Mouse (Mus musculus): ENCODE measurements around the gene Ctnna3. TPM values are rescaled to one million over a fixed set of nuclear protein-coding genes. Genes with fewer than 3 reads are reported as not detected.
"Not testable (repeated sequence)": the region's sequence is repeated elsewhere in the genome, so short reads cannot be mapped to it uniquely, and the experiment has no call there.

The Ctnna3 gene
- polyA plus RNA-seq, 1 experiment from 2014 or later = not detected

DNA sequence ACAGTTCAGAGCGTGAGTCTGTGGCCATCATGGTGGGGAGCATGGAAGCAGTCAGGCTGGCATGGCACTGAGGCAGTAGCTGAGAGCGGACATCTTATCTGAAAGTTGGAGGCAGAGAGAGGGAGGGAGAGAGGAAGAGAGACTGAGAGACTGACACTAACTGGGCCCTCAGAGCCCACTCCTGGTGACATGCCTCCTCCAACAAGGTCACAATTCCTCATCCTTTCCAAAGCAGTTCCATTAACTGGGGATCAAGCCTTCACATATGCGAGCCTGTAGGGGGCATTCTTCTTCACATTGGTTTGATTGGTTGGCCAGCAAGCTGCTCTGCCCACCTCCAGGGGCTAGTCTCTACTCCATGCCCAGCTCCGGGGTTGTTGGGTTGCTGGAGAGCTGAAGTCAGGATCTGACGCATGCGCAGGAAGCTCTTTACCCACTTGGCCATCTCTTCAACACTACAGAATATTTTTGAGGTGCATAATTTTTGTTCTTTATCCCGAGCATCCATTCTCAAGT, 1.4 kb downstream of the Ctnna3 start:
- ATAC-seq (replicated peaks; ENCODE audit: low FRiP score) (no peak), DNase-seq (ENCODE audit: low spot score) (no peak)
- WGBS = 88% methylated on average over 7 of the region's 7 CpGs
- H3K9me3 ChIP-seq (ENCODE audit: control insufficient read depth, low read length) = no peaks in the 10 kb centered on the region
- H3K27me3 ChIP-seq (ENCODE audit: control insufficient read depth, insufficient read depth, low read length) = no peaks in the 10 kb centered on the region
- H3K4me3 ChIP-seq (ENCODE audit: low read depth, low read length) = no peak overlapping the region
- H3K4me1 ChIP-seq (replicated peaks; ENCODE audit: control insufficient read depth, insufficient read depth, low read length) = no peaks in the 10 kb centered on the region
- H3K27ac ChIP-seq (ENCODE audit: low read depth, low read length) = no peak overlapping the region
- H3K36me3 ChIP-seq (ENCODE audit: control insufficient read depth, insufficient read depth, low read length) = no peaks in the 10 kb centered on the region
- H3K9ac ChIP-seq (ENCODE audit: low read length) = no peak overlapping the region
- H3K4me2 ChIP-seq (ENCODE audit: low read depth, low read length, severe bottlenecking) = no peak overlapping the region

DNA sequence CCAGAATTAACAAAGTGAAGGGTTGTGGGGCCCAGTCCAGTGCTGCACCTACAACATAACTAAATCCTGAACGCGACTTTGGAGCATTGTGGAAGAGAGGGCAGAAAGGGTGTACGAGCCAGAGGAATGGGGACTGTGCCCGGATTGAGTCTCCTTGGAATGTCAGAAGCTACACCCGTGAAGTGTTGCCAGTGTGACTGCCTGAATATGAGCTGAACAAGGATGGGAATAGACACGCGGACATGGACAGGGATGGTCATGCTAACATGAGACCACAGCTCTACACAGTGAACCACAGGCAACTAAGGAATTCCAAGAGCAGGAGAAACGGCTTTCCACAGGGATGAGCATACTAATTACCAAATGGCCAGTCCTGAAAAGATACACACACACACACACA, 2.2 kb downstream of the Ctnna3 start:
- H3K4me3 ChIP-seq (ENCODE audit: low read depth, low read length) = no peak overlapping the region
- no peak overlapping the region for H3K4me2 ChIP-seq (ENCODE audit: low read depth, low read length, severe bottlenecking)
- H3K27me3 ChIP-seq (ENCODE audit: control insufficient read depth, insufficient read depth, low read length) = no peaks in the 10 kb centered on the region
- no peak for ATAC-seq (replicated peaks; ENCODE audit: low FRiP score)
- no peaks in the 10 kb centered on the region for H3K4me1 ChIP-seq (replicated peaks; ENCODE audit: control insufficient read depth, insufficient read depth, low read length)
- no peak overlapping the region for H3K27ac ChIP-seq (ENCODE audit: low read depth, low read length)
- no peak for DNase-seq (ENCODE audit: low spot score)
- no peak overlapping the region for H3K9ac ChIP-seq (ENCODE audit: low read length)
- no peaks in the 10 kb centered on the region for H3K36me3 ChIP-seq (ENCODE audit: control insufficient read depth, insufficient read depth, low read length)
- 90% methylated on average over 8 of the region's 8 CpGs for WGBS
- no peaks in the 10 kb centered on the region for H3K9me3 ChIP-seq (ENCODE audit: control insufficient read depth, low read length)

DNA sequence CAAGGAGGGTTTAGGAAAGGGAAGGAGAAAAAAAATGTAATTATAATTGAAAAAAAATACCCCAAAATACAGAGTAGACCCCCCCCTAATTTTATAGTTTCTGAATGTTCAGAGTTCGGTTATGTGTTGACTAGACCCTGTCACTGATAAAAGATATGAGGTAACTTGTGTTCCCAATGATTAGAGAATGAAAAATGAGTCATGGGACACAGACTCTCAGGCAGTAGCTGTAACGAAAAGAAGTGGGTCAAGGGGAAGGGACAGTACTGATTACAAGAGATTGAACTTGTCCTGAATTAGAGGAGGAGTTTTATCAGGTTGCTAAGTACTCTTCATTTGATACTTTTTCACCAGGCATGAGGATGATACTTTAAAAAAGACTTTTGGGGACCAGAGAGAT, 3.0 kb downstream of the Ctnna3 start:
- no peaks in the 10 kb centered on the region for H3K9me3 ChIP-seq (ENCODE audit: control insufficient read depth, low read length)
- no peaks in the 10 kb centered on the region for H3K4me1 ChIP-seq (replicated peaks; ENCODE audit: control insufficient read depth, insufficient read depth, low read length)
- H3K4me3 ChIP-seq (ENCODE audit: low read depth, low read length) = no peak overlapping the region
- H3K27ac ChIP-seq (ENCODE audit: low read depth, low read length) = no peak overlapping the region
- H3K27me3 ChIP-seq (ENCODE audit: control insufficient read depth, insufficient read depth, low read length) = no peaks in the 10 kb centered on the region
- no peak for ATAC-seq (replicated peaks; ENCODE audit: low FRiP score)
- no peak overlapping the region for H3K9ac ChIP-seq (ENCODE audit: low read length)
- no peak overlapping the region for H3K4me2 ChIP-seq (ENCODE audit: low read depth, low read length, severe bottlenecking)
- DNase-seq (ENCODE audit: low spot score) = no peak
- WGBS = 84% methylated on average over 2 of the region's 2 CpGs
- H3K36me3 ChIP-seq (ENCODE audit: control insufficient read depth, insufficient read depth, low read length) = no peaks in the 10 kb centered on the region

DNA sequence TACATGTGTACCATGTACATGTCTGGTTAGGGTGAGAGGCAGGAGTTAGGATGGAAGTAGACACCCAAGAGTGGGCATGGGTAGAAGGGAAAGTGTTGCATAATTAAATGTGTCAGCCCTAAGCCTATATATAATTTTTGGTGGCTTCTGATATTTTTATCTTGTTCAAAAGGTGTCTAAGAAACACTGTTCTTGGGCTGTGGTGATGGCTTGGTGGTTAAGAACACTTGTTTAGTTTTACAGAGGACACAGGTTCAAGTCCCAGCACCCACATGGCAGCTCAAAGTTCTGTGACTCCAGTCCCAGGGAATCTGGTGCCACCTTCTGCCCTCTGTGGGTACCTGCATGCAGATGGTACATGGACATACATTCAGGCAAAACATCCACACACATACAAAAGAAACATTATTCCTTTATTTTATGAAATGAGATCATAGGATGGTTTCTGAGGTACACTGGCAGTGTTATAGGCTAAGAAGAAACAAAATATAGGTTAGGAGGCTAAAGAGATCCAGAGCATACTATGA, 8.9 kb downstream of the Ctnna3 start:
- no peak for ATAC-seq (replicated peaks; ENCODE audit: low FRiP score)
- no peak overlapping the region for H3K4me2 ChIP-seq (ENCODE audit: low read depth, low read length, severe bottlenecking)
- no peak overlapping the region for H3K9ac ChIP-seq (ENCODE audit: low read length)
- no peak for DNase-seq (ENCODE audit: low spot score)
- H3K4me3 ChIP-seq (ENCODE audit: low read depth, low read length) = no peak overlapping the region
- no peaks in the 10 kb centered on the region for H3K4me1 ChIP-seq (replicated peaks; ENCODE audit: control insufficient read depth, insufficient read depth, low read length)
- no peaks in the 10 kb centered on the region for H3K36me3 ChIP-seq (ENCODE audit: control insufficient read depth, insufficient read depth, low read length)
- H3K27me3 ChIP-seq (ENCODE audit: control insufficient read depth, insufficient read depth, low read length) = no peaks in the 10 kb centered on the region
- no peaks in the 10 kb centered on the region for H3K9me3 ChIP-seq (ENCODE audit: control insufficient read depth, low read length)
- H3K27ac ChIP-seq (ENCODE audit: low read depth, low read length) = no peak overlapping the region

DNA sequence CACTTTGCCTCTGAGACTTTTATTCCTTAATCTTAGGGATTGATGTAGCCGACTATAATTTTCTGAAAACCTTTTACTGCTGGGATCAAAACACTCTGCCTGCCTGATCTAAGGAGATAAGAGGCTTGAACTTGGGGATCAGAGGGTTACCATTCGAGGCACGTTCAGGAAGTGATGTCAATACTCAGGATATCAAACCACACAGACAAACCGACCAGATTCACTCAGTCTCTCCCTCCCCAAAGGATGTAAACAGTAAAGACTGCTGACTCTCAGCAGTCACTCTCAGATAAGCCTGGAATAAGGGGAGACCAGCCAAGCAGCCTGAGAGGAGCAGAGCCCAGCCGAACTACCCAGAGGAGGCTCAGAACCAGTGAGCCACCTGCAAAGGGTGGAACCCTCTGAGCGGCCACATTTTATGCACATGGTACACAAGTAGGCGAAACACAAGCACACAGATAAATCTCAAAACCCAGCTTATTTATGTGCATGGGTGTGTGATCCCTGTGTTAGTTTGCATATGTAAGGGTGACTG, 9.9 kb downstream of the Ctnna3 start:
- no peak overlapping the region for H3K4me3 ChIP-seq (ENCODE audit: low read depth, low read length)
- H3K36me3 ChIP-seq (ENCODE audit: control insufficient read depth, insufficient read depth, low read length) = no peaks in the 10 kb centered on the region
- H3K4me2 ChIP-seq (ENCODE audit: low read depth, low read length, severe bottlenecking) = no peak overlapping the region
- DNase-seq (ENCODE audit: low spot score) (no peak), ATAC-seq (replicated peaks; ENCODE audit: low FRiP score) (no peak)
- H3K9me3 ChIP-seq (ENCODE audit: control insufficient read depth, low read length) = no peaks in the 10 kb centered on the region
- H3K27ac ChIP-seq (ENCODE audit: low read depth, low read length) = no peak overlapping the region
- H3K9ac ChIP-seq (ENCODE audit: low read length) = no peak overlapping the region
- 73% methylated on average over 7 of the region's 7 CpGs for WGBS
- no peaks in the 10 kb centered on the region for H3K27me3 ChIP-seq (ENCODE audit: control insufficient read depth, insufficient read depth, low read length)
- H3K4me1 ChIP-seq (replicated peaks; ENCODE audit: control insufficient read depth, insufficient read depth, low read length) = no peaks in the 10 kb centered on the region

DNA sequence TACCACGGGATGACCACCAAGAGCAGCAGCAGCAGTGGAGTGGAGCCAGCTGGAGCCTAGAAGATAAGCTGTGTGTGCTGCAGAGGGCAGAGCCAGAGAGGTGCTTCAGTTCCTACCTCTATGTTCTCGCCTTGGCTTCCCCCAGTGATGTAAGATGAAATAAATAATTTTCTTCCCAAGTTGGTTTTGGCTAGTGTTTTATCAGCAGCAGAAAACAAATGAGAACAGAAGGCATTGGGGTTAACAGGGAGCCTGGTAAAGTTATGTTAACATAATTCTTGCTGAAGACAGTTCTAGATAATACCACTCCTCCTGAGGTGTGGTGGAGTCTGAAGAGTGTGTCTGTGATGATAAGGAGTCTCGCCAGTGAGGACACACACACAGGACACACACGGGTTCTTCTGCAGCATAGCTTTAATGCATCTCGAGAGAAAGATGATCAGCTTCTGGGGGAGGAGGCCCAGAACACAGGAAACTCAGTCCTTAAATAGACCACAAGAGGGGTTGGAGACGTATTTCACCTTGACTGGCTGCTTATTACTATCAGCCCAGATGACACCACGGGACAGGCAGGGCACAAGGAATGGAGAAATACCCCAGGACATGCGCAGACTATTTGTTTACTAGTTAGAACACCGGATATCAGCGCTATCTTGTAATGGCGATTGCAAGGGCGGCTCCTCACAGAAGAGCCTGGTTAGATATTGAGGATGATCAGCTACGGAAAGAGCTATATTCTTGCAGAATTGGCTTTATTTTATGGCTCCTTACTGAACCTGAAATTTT, 14.9 kb downstream of the Ctnna3 start:
- not testable (repeated sequence) for H3K27me3 ChIP-seq (ENCODE audit: control insufficient read depth, insufficient read depth, low read length); DNase-seq (ENCODE audit: low spot score); H3K4me2 ChIP-seq (ENCODE audit: low read depth, low read length, severe bottlenecking); H3K27ac ChIP-seq (ENCODE audit: low read depth, low read length); H3K36me3 ChIP-seq (ENCODE audit: control insufficient read depth, insufficient read depth, low read length); H3K9ac ChIP-seq (ENCODE audit: low read length); H3K4me3 ChIP-seq (ENCODE audit: low read depth, low read length); H3K9me3 ChIP-seq (ENCODE audit: control insufficient read depth, low read length); ATAC-seq (replicated peaks; ENCODE audit: low FRiP score); H3K4me1 ChIP-seq (replicated peaks; ENCODE audit: control insufficient read depth, insufficient read depth, low read length)
- WGBS = 91% methylated on average over 13 of the region's 13 CpGs

DNA sequence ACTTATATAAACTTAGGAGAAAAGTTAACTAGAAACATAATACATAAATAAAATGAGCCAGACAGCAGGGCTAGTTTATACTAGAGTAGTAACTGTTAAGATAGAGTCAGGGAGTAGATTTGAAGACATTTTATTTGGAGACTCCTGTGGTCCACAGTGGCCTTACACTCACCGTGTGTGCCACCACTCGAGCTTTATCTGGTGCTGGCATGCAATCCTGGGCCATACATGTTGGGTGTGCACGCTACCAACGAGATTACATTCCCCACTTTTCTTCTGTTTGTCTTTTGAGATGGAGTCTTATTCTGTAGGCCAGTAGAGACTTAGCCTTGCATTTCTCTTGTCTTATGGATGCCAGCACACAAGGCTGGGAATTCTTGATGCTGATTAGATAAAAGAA, 24.0 kb downstream of the Ctnna3 start:
- ATAC-seq (replicated peaks; ENCODE audit: low FRiP score) (no peak), DNase-seq (ENCODE audit: low spot score) (no peak)
- Histone ChIP-seq H3K9me3 (ENCODE audit: control insufficient read depth, low read length) (no peaks in the 10 kb centered on the region), H3K9ac (ENCODE audit: low read length) (no peak overlapping the region), H3K4me2 (ENCODE audit: low read depth, low read length, severe bottlenecking) (no peak overlapping the region), H3K4me1 (replicated peaks; ENCODE audit: control insufficient read depth, insufficient read depth, low read length) (peaks cover 2% of the 10 kb centered on the region; the same call in 1 of the 2 replicates), H3K4me3 (ENCODE audit: low read depth, low read length) (no peak overlapping the region), H3K27ac (ENCODE audit: low read depth, low read length) (no peak overlapping the region), H3K36me3 (ENCODE audit: control insufficient read depth, insufficient read depth, low read length) (no peaks in the 10 kb centered on the region), H3K27me3 (ENCODE audit: control insufficient read depth, insufficient read depth, low read length) (no peaks in the 10 kb centered on the region)
- WGBS = 90% methylated on average over 4 of the region's 4 CpGs

DNA sequence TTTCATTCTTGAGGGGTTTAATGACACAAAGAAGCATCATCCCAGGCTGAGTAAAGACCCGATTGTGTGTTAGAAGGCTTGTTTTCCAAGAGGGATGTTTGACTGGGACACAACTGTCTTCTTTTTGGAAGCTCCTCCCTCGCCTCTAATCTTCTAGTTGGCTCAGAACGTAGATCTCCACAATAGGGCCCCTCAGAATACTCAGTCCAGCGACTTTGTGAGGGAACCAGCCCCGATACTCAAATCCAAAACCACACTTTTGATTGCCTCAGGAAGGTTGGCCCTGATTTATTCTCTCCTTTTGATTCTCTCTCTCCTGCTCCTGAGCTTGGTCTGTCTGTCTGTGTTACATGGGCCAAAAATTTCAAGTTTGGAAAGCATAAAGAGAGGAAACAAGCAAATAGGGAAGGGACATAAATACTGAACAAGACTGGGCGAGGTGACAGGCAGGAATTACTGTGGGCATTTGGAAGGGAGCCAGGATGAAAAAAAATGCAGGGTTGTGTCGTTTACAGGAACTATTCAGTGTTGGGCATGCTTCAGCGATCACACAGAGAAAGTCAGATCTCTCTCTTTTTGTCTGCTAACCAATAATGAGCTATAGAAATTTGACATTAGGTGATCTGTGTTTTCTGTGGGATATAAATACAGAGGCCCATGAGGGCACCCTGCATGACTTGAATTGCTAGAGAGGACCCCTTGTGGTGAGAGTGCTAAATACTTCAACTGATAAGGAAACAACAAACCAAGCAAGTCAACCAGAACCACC, 25.4 kb downstream of the Ctnna3 start:
- H3K9ac ChIP-seq (ENCODE audit: low read length) = no peak overlapping the region
- no peaks in the 10 kb centered on the region for H3K9me3 ChIP-seq (ENCODE audit: control insufficient read depth, low read length)
- 46% methylated on average over 8 of the region's 8 CpGs for WGBS
- ATAC-seq (replicated peaks; ENCODE audit: low FRiP score) (no peak), DNase-seq (ENCODE audit: low spot score) (no peak)
- H3K4me3 ChIP-seq (ENCODE audit: low read depth, low read length) = no peak overlapping the region
- no peaks in the 10 kb centered on the region for H3K36me3 ChIP-seq (ENCODE audit: control insufficient read depth, insufficient read depth, low read length)
- H3K4me2 ChIP-seq (ENCODE audit: low read depth, low read length, severe bottlenecking) = no peak overlapping the region
- H3K27me3 ChIP-seq (ENCODE audit: control insufficient read depth, insufficient read depth, low read length) = no peaks in the 10 kb centered on the region
- H3K4me1 ChIP-seq (replicated peaks; ENCODE audit: control insufficient read depth, insufficient read depth, low read length) = peaks cover 2% of the 10 kb centered on the region; the same call in 1 of the 2 replicates
- H3K27ac ChIP-seq (ENCODE audit: low read depth, low read length) = no peak overlapping the region

Measured in forebrain, embryonic 11.5 days (tissue).